Mouse (Mus musculus): ENCODE measurements around the gene BC051142.

GRCm38 (mm10) chr17:34363676-34364310, 34.8 kb upstream of the BC051142 start:
- TF ChIP-seq MYOG (IDR thresholded peaks at IDR 0.05; ENCODE audit: control insufficient read depth, extremely low read depth, insufficient read length) (no peak), CTCF (IDR thresholded peaks at IDR 0.05; ENCODE audit: control insufficient read depth, insufficient read depth, insufficient read length) (no peak)
